Mouse (Mus musculus) adrenal gland, postnatal 4 days (tissue): Measurements from ENCODE around the gene Gipc2. TPM values are rescaled to one million over a fixed set of nuclear protein-coding genes. Genes with fewer than 3 reads are reported as not detected.

Experiments used
- DNase-seq, 2 experiments: peaks; one replicate each; pipeline ENCODE4 v3.0.0; 2021 to 2022; ENCODE audit warnings: low spot score in 2 of 2, mixed read lengths in 2 of 2
- total RNA-seq, 2 experiments: library from RNA; stranded (reverse); gene quantifications; 2 replicates each; pipeline ENCODE4 v1.2.3; 2021

Gene Gipc2
- total RNA-seq, 2 experiments from 2014 or later, result 0.76 to 5.0 TPM

DNA sequence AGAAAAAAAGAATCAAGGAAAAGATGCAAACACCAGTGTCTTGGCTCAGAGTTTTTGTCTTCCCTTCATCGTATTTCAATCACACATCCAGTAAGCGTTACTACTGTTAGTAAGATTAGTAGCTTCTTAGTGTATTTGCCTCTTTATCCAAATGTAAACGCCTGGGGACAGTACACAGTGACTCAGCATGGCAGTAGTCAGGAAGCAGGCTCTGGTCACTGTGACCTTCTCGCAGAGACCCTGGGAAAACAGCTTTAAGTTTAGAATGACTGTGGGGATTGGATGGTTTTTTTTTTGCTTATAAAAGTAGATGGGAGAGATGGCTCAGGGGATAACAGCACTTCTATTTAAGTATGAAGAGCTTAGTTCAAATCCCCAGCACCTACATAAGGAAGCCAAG is 46.0 kb downstream of the Gipc2 start:
- no peak for DNase-seq

DNA sequence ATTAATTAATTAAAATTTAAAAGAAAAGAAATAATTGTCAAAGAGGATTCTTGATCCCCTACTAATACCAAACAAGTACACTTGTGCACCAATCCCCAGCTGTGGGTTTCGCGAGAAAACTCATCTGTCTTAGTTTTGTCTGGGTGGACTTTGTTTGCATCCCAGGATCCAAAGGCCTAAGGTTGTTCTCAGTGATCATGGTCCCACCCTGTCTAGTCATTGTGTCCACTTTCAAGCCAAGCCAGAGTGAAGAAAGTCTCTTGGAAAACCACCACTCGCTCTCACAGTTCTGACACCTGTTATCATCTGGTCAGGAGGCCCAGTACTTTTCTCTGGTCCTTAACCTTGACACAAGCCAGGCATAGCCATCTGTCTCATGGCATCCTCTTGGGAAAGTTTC is 48.1 kb downstream of the Gipc2 start:
- no peak for DNase-seq

DNA sequence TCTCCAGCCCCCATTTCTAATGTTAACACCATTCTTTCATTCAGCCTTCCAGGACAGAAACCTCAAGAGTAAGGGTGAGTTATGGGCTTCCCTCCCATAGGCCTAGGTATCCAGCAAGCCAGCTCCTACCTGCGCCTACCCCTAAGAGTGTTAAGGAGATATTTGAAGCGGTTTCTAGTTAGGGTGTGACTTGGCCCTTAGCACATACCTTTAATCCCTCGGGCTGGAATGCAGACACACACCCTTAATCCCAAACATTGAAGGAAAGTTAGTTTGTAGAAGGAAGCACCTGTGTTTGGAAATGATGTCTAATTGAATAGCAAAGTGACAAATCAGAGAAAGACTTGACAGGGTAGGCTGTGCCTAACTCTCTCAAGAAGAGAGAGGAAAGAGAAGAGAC is 49.9 kb downstream of the Gipc2 start:
- no peak for DNase-seq

DNA sequence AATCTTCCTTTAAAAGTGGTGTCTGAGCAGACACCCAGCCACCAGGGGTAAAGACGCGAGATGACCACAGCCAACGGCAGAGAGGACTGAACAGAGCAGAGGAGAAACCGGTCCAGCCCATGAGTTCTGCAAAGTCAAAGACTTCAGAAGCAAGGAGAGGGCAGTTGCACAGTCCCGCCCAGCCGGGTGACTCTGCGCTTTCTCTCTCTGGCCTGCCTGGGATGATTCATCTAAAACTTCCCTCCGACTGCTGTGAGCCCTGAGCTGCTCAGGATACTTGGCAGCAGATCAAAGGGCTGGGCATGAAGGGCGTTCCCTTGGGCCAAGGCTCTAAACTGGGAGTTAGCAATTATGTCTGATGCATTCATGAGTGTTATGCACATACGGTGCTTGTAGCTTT is 51.2 kb downstream of the Gipc2 start:
- DNase-seq, result peak; percentile 65 to 81

DNA sequence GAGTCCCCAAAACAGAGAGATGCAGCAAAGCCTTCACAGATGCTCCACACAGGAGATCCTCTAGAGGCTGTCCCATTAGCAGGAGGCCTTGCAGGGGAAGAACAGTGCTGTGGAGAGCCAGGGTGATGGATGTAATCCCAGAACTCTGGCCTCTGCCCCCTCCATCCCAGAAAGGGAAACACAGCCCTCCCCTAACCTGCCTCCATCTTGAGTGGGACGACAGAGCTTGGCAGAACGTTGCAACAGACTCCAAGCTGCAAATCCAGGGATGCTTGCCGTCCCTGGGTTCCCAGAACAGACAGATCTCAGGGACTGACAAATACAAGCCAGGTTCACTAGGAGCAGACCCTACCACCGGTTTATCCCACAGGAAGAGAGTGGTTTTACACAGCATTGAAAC is 51.8 kb downstream of the Gipc2 start:
- no peak for DNase-seq

DNA sequence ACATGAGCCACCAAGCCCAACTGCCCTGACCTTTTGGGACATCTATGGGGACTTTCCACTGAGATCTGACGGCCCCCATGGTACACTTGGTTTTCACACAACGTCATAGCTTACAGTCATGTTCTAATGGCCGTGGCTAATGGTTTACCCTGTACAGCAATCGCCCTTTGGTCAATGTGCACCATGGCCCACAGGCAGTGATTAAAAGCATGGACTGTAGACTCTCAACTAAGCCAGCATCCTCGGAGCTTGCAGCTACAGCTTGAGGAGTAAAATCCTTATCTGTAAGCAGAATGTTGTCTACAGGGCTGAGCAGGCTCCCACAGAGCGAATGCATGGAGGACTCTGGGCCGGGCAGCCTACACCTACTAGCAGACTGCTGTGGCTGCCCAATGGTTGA is 52.5 kb downstream of the Gipc2 start:
- DNase-seq, result no peak

DNA sequence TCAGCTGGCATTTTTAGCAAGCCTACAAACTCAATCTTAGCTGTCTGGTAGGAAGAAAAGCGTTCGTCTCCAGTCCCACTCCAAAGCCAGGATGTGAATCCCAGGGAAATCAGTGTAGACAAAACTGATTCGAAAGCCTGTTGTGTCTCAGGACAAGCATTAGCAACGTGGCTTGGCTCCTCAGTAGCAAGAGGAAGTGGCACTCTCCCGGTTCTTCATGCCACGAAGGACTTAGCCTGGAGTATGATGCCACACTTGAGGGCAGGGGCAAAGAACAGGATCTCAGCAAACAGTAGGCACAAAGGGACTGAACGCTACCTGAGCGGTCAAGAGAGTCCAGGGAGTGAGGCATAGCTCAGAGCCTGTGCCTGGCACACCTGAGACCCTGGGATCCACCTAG is 53.4 kb downstream of the Gipc2 start:
- no peak for DNase-seq

DNA sequence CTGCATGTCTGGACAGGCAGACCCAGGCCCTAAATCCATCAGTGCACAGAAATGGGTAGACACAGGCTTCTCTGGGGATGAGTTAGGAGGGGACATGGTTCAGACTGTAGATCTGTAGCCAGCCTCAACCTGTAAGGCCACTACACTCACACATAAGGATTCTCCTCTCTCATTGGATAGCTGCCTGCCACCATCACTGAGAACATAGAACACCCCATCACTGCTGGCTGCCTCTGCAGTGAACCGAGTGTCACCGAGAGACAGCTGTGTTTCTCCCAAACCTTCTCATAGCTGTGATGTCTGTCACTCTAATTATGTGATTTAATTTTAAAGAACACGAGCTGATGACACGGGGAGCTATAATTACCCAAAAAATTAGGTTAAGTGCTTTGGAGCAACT is 54.5 kb downstream of the Gipc2 start:
- no peak for DNase-seq

DNA sequence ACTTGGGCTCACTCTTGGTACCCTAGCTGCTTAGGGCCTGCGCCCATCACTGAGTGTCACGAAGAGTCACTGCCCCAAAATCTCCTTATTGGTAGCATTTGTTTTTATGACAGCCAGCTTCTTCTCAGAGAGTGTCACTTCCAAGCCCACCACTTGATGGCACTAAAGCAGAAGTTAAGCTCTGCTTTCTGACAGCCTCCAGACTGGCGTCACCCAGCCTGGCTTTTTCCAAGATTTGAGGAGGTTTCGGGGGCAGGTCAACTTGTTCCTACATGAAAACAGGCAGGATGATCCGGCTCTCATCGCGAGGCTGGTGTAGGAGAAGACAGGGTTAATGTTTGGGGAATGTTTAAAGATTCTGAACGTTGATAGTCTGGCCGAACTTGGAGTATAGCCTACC is 54.9 kb downstream of the Gipc2 start:
- peak; percentile 41 to 56 for DNase-seq

DNA sequence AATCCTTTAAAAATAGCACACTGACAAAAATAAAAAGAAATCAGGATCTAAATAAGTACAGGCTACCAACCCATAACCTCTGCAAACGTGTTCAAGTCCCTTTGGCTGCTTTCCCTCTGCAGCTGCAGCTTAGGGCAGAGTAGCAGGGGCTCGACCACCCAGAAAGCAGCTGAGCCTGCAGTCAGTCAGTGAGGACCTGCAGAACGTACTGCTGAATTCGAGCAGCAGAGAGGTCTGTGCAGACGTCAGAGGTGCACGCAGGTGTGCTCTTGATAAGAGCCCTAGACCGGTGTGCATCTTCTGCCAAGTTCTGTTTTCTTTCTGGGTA is 56.8 kb downstream of the Gipc2 start:
- DNase-seq, result no peak

DNA sequence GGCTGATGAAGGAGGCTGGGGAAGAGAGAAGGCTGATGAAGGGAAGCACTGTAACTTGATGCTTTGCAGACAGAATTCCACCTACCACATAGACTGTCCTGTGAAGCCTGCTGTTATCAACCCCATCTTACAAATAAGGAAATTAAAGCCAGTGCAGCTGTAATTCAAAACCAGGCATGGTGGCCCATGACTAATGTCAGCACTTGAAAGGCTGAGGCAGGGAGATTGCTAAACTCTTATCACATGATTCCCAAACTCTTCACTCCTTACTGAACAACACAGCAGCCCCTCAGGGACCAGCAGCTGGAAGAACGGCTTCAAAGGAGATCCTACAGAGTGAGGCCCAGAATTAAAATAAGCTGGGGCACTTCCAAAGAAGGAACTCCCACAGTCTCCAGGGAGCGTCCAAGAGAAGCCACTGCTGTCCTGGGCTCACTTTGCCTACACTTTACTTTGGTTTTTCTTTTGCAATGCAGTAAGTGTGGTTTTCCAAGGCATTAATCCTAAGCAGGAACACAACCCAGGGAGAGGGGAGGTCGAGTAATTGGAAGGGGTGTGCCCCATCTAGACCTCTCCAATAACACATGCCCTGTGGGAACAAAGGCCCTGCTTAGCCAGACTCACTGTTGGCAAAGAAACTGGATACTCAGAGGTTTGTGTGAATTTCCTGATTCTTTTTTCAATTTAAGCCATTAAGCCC is 57.3 kb downstream of the Gipc2 start:
- DNase-seq, result no peak

DNA sequence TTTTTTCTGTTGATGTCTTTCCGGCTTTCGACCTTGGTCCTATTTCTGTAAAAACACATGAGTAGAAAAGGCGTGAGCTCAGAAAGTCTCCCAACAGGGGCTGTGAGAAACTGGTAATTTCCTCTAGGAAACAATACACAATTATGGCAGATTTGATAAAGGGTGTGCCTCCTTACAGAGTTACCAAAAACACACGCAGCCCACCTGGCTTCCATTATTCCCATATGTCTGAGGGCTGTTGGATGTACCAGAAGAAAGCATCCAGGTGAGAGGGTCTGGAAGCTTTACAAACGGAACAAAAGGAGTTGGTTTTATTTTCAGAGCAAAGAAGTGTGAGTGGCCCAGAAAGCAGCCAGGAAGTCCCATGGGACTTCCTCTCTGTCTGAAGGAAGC is 58.0 kb downstream of the Gipc2 start:
- DNase-seq, result no peak

DNA sequence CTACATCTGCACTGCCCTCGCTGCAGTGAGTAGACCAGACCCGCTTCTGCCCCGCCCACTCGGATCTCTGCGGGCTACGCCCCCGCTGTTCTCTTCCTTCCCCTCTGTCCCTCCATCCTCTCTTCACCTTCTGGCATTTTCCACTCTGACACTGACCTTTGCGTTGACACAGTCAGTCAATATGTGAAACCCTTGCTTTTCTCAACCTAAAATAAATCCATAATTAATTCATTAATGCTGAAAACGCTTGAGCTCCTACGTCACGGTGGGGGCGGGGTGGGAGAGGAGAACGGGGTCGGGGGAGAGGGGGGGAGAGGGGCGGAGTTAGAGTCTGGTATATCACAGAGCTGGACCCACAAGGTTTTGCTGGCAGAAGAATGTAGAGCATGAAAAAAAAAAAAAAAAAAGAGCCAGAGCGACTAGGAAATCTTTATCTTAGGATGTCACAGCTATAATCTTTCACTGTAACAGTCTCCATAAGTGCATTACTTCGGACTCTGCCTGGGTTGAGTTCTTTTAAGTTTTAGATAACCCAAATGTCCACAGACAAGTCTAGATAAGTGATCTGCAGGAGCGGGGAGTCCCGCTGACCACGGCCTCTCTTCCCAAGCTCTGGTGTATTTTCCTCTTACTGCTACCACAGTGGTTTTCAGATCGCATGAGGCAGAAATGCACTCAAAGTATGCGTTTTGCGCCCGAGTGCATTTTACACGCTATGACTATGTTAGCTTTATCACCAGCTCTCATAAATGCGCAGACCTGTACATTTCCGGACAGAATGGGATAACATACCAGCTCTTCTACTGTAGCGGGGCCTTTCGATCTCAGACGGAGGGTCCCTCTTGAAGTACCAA is 58.7 kb downstream of the Gipc2 start:
- no peak for DNase-seq

DNA sequence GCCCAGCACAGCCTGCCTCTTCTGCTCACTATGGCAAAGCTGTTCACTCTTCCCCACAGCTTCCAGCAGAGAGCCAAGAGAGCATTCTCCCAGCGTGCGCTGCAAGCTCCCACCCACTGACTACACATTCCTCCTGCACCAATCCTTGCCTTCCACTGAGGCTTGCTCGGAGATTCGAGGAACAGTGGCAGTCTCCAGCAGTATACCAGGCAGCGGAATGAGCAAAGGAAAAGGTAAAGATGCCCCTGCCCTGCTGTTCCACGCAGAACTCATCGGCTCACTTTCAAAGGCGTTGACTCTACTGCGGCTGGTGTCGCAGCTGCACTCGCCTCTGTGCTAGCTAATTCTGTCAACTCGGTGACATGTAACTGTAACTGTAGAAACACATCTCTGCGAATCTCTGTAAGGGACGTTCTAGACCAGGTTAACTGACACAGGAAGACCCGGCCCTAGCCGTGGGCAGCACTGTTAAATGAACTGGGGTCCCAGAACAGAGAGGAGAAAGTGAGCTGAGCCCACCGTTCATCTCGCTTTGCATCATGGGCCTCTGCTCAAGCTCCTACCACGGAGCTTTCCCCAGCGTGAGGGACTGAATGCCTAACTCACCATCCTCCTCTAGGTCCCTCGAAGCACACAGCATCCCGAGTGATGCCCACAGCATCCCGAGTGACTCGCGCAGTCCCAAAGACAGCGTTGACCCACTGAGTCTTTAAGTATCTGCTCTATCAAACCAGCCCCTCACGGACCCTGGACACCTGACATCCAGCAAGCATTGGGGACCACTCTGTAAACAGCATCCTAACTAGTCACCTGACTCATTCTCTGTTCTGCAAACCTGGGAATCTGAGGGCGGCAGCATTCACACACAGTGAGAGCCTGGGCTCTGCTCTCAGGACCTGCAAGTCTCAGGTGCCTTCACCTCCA is 59.5 kb downstream of the Gipc2 start:
- no peak for DNase-seq

DNA sequence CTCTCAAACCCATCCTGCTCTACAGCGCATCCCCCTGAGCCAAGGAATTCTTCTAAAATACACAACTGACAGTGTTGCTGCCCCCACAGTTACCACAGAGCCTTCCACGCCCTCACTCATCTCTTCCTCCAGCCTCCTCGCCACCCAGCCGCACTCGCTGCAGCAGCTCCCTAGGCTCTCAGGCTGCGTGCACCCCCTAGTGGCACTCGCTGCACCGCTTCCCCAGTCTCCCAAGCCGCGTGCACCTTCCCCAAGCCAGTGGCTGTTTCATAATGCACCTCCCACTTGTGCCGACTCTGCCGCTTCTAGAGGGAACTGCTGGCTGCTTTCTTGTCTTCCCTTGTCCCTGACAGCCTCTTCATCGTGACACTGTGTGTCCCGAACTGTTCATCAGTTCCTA is 60.7 kb downstream of the Gipc2 start:
- DNase-seq, result no peak

DNA sequence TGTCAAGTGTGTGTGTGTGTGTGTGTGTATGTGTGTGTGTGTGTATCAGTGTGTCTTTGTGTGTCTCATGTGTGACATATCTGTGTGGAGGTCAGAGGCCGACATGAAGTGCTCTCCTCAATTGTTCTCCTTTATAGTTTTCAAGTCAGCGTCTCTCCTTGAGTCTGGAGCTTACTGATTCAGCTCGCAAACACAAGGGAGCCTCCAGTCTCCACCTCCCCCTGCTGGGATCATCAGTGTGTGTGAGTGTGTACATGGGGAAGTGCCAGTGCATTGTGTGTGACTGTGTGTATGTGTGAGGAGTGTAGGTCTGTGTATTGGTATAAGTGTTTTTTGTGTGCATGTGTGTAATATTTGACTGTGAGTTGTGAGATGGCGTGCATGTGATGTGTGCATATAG is 62.6 kb downstream of the Gipc2 start:
- no peak for DNase-seq

DNA sequence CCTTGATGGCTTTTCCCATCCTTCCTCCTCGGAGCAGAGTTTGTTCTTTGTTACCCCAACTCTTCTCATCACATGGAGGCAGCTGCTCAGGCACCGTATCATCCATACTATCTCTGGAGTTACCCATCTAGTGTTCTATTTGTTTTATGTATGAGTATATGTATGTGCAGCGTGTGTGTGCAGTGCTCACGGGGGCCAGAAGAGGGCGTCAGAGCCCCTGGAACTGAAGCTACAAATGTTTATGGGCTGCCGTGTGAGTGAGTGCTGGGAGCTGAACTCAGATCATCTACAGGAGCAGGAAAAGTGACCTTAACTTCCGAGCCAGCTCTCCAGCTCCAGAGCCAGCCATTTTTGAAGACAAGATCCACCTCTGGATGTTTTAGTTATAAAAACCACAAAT is 64.6 kb downstream of the Gipc2 start:
- DNase-seq, result no peak

DNA sequence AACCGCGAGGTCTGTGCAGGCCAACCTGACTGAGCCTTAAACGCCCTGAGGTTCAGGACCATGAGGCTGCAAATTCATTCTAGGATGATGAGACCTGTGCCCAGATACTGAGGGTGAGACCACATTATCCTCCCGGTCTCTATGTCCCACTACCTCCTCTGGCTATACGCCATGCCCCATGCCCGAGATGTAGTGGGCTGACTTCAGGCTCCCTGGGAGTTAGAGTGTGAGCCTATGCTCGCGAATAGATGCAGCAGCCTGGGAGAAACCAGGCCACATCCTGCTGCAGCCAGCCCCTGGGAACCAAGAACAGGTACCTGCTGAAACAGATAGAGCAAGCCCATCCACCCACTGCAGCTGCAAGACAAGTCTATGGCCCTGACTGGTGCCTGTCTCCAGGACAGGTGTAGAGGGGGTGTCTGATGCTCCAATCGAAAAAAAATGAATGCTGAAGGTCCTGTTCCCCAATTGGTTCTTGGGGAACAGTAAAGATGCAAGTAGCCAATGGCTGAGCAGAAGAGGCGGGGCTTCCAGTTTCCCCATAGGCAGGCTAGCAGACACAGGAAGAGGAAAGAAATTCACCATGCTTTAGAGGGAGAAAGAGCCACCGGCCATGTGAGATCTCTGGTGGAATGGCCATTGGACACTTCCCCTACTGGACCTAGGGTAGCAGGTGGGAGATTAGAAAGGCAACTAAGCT is 65.8 kb downstream of the Gipc2 start:
- no peak for DNase-seq

DNA sequence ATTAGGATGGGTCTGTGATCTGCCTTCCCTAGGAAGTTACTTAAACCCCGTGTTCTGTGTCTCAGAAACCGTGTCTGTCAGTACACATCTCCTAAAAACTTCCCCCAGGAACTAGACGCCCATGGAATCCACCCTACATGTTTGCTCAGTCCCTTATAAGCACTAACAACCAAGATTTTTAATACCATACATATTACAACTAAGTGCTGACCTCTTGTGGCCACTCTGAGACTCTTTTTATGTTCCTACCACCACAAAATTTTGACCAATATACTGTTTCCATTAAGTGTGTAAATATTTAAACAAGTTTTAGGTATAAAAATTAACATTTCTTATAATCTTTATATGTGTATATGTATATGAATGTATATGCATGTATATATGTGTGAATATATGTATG is 71.0 kb downstream of the Gipc2 start:
- DNase-seq, result no peak

DNA sequence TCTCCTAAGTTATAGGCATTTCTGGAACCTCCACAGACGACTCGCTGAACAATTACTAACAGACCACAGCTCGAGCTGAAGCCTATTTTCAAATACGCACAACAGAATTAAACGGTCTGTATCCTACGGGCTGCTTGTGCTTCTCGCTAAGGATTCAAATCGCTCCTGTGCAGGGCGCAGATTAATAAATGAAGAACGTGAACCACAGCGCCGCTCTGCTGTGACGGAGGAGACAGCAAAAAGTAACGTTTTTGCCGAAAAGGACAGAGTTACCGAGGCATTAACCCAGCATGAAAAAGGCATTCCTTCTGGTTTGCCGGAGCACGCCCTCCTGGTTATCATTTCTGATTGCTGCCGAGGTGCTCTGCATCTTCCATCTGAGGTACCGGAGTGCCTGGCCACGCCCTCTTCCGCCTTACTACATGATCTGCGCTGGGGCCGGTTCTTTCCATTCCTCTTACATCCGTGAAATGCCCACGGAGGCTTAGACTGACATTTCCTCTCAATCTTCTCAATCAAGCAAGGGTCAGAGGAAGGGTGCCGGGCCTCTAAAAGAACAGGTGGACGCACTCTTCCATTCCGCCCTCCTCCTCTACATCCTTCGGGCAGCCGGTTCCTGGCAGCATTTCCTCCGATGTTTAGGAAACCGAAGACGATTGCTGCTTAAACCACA is 73.5 kb downstream of the Gipc2 start:
- DNase-seq, result no peak

DNA sequence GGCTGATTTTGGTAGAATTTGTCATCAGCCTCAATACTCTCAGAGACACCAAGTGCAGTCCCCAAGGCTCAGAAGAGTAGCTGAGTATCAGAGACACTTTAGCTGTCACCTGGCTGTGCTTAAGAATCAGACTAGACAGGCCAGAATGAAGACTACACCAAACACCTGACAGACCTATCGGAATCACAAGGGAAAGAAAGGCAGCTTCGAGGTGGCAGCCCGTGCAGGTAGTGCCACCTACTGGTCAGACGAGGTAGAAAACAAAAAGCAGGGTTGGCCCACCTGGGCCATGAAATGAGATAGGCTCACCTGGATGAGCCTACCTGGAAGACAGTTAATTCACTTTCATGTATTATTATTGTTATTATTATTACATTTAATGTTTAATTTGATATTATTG is 76.9 kb downstream of the Gipc2 start:
- DNase-seq, result no peak
